Mouse (Mus musculus): ENCODE data around the gene Pdhx.

Pdhx gene

GRCm38 (mm10) chr2:103073219-103073982 is at the start of gene Pdhx, which contains the start of gene Apip:
Gene Pdhx, minus strand, starts transcription at chr2:103073513.
Gene Apip, plus strand, starts transcription at chr2:103073675.
- peak; percentile 100 for DNase-seq (ENCODE audit: low spot score)

- no peak for DNase-seq (ENCODE audit: low spot score)
Observed at GRCm38 (mm10) chr2:103119197-103119854, 46.0 kb upstream of the Pdhx start.

GRCm38 (mm10) chr2:103118324-103119196 is 45.2 kb upstream of the Pdhx start:
- peak; percentile 59 for DNase-seq (ENCODE audit: low spot score)

GRCm38 (mm10) chr2:103117212-103117611 is 43.9 kb upstream of the Pdhx start:
- DNase-seq (ENCODE audit: low spot score), result no peak

GRCm38 (mm10) chr2:103111669-103112068 is 38.4 kb upstream of the Pdhx start:
- DNase-seq (ENCODE audit: low spot score), result no peak

- DNase-seq (ENCODE audit: low spot score), result no peak
Observed at GRCm38 (mm10) chr2:103106172-103106571, 32.9 kb upstream of the Pdhx start.

- DNase-seq (ENCODE audit: low spot score), result no peak
Observed at GRCm38 (mm10) chr2:103102595-103102994, 29.3 kb upstream of the Pdhx start.

GRCm38 (mm10) chr2:103089521-103089920 is 16.2 kb upstream of the Pdhx start:
- DNase-seq (ENCODE audit: low spot score), result no peak

GRCm38 (mm10) chr2:103088099-103088498 is 14.8 kb upstream of the Pdhx start:
- DNase-seq (ENCODE audit: low spot score), result no peak

- DNase-seq (ENCODE audit: low spot score), result no peak
Observed at GRCm38 (mm10) chr2:103086432-103086831, 13.1 kb upstream of the Pdhx start.

GRCm38 (mm10) chr2:103085633-103086032 is 12.3 kb upstream of the Pdhx start:
- DNase-seq (ENCODE audit: low spot score), result no peak

- DNase-seq (ENCODE audit: low spot score), result no peak
Observed at GRCm38 (mm10) chr2:103084451-103084850, 11.1 kb upstream of the Pdhx start.

GRCm38 (mm10) chr2:103082853-103083252 is 9.5 kb upstream of the Pdhx start:
- DNase-seq (ENCODE audit: low spot score), result no peak

- DNase-seq (ENCODE audit: low spot score), result no peak
Observed at GRCm38 (mm10) chr2:103081706-103082105, 8.4 kb upstream of the Pdhx start.

GRCm38 (mm10) chr2:103081117-103081516 is 7.8 kb upstream of the Pdhx start:
- no peak for DNase-seq (ENCODE audit: low spot score)

GRCm38 (mm10) chr2:103070586-103070985 is 2.7 kb downstream of the Pdhx start:
- no peak for DNase-seq (ENCODE audit: low spot score)

- DNase-seq (ENCODE audit: low spot score), result no peak
Observed at GRCm38 (mm10) chr2:103069752-103070405, 3.4 kb downstream of the Pdhx start.

- no peak for DNase-seq (ENCODE audit: low spot score)
Observed at GRCm38 (mm10) chr2:103068602-103069001, 4.7 kb downstream of the Pdhx start.

- no peak for DNase-seq (ENCODE audit: low spot score)
Observed at GRCm38 (mm10) chr2:103067552-103068207, 5.6 kb downstream of the Pdhx start.

GRCm38 (mm10) chr2:103066683-103067551 is 6.4 kb downstream of the Pdhx start:
- no peak for DNase-seq (ENCODE audit: low spot score)
